Mouse (Mus musculus) heart, postnatal 36 days (tissue): ENCODE results near the gene Usp3. TPM values are rescaled to one million over a fixed set of nuclear protein-coding genes. Genes with fewer than 3 reads are reported as not detected.

Source experiments
- total RNA-seq, 2 experiments: library from RNA; stranded (reverse); gene quantifications; 2 replicates each; pipeline ENCODE4 v1.2.3; 2021

Gene Usp3
- total RNA-seq, 2 experiments from 2014 or later, result 22.1 to 30.2 TPM

Other genes starting within 250 kb of the Usp3 start
- 10 to 100 TPM; 36.8 to 40.2 TPM for gene Herc1, start 242.7 kb downstream of the Usp3 start, total RNA-seq
- gene Fbxl22, start 78.5 kb downstream of the Usp3 start, total RNA-seq, result 10 to 100 TPM; 28.1 to 33.0 TPM
- gene Car12, start 120.5 kb upstream of the Usp3 start, total RNA-seq, result not detected
- 1 to 10 TPM; 4.9 to 6.4 TPM for gene Aph1b, start 202.3 kb upstream of the Usp3 start, total RNA-seq
- under 1 TPM in 1 of 2 experiments, not detected in 1; 0.14 TPM for gene Gm10647, start 203.9 kb upstream of the Usp3 start, total RNA-seq
- 1 to 10 TPM; 1.4 TPM for gene Aph1c, start 241.6 kb upstream of the Usp3 start, total RNA-seq